Mouse (Mus musculus): ENCODE results near the gene Asap3.

The Asap3 gene

GRCm38 (mm10) chr4:136249780-136250179, 43.6 kb downstream of the Asap3 start:
- no peak for DNase-seq (ENCODE audit: low spot score in 2 of 2)

GRCm38 (mm10) chr4:136255919-136256318, 49.8 kb downstream of the Asap3 start:
- DNase-seq (ENCODE audit: low spot score in 2 of 2), result no peak

- no peak for DNase-seq (ENCODE audit: low spot score in 2 of 2)
Measured at GRCm38 (mm10) chr4:136256696-136257095, 50.5 kb downstream of the Asap3 start.

GRCm38 (mm10) chr4:136259916-136260315, 53.8 kb downstream of the Asap3 start:
- no peak for DNase-seq (ENCODE audit: low spot score in 2 of 2)

- DNase-seq (ENCODE audit: low spot score in 2 of 2), result peak in 1 of 2 experiments; percentile 74
Measured at GRCm38 (mm10) chr4:136260491-136261180, 54.5 kb downstream of the Asap3 start.

- DNase-seq (ENCODE audit: low spot score in 2 of 2), result no peak
Measured at GRCm38 (mm10) chr4:136261912-136262311, 55.7 kb downstream of the Asap3 start.

- no peak for DNase-seq (ENCODE audit: low spot score in 2 of 2)
Measured at GRCm38 (mm10) chr4:136263555-136263954, 57.4 kb downstream of the Asap3 start.

GRCm38 (mm10) chr4:136266716-136267343, 60.7 kb downstream of the Asap3 start:
- no peak for DNase-seq (ENCODE audit: low spot score in 2 of 2)

GRCm38 (mm10) chr4:136268912-136269311, 62.7 kb downstream of the Asap3 start:
- no peak for DNase-seq (ENCODE audit: low spot score in 2 of 2)

GRCm38 (mm10) chr4:136270648-136271047, 64.5 kb downstream of the Asap3 start:
- DNase-seq (ENCODE audit: low spot score in 2 of 2), result no peak

GRCm38 (mm10) chr4:136281097-136281496, 74.9 kb downstream of the Asap3 start:
- DNase-seq (ENCODE audit: low spot score in 2 of 2), result no peak

- DNase-seq (ENCODE audit: low spot score in 2 of 2), result peak in 1 of 2 experiments; percentile 57
Measured at GRCm38 (mm10) chr4:136281611-136282010, 75.4 kb downstream of the Asap3 start.

- DNase-seq (ENCODE audit: low spot score in 2 of 2), result no peak
Measured at GRCm38 (mm10) chr4:136282621-136283480, 76.7 kb downstream of the Asap3 start.

GRCm38 (mm10) chr4:136283783-136284182, 77.6 kb downstream of the Asap3 start:
- DNase-seq (ENCODE audit: low spot score in 2 of 2), result no peak

GRCm38 (mm10) chr4:136284455-136284854, 78.3 kb downstream of the Asap3 start, which contains the start of gene Zfp46:
Gene Zfp46, plus strand, starts transcription at chr4:136284683.
- peak; percentile 76 to 81 for DNase-seq (ENCODE audit: low spot score in 2 of 2)

- peak in 1 of 2 experiments; percentile 19 for DNase-seq (ENCODE audit: low spot score in 2 of 2)
Measured at GRCm38 (mm10) chr4:136284891-136285290, 78.7 kb downstream of the Asap3 start.

GRCm38 (mm10) chr4:136285348-136285810, 79.2 kb downstream of the Asap3 start:
- peak; percentile 92 to 95 for DNase-seq (ENCODE audit: low spot score in 2 of 2)

- peak; percentile 94 to 95 for DNase-seq (ENCODE audit: low spot score in 2 of 2)
Measured at GRCm38 (mm10) chr4:136285811-136286371, 79.7 kb downstream of the Asap3 start.

GRCm38 (mm10) chr4:136289918-136290780, 84.0 kb downstream of the Asap3 start:
- DNase-seq (ENCODE audit: low spot score in 2 of 2), result no peak

- no peak for DNase-seq (ENCODE audit: low spot score in 2 of 2)
Measured at GRCm38 (mm10) chr4:136290781-136291595, 84.8 kb downstream of the Asap3 start.
